Mouse (Mus musculus) ES-Bruce4 (cell line): Measurements from ENCODE around the gene Fto. TPM values are rescaled to one million over a fixed set of nuclear protein-coding genes. Genes with fewer than 3 reads are reported as not detected.

Experiments
- H3K27ac ChIP-seq: 2 replicates; pipeline ENCODE4 v1.5.1; 2012; ENCODE audit warnings: low read length, inconsistent platforms; ENCODE audit not compliant: insufficient read depth
- H3K27me3 ChIP-seq: 2 replicates; pipeline ENCODE4 v1.6.1; 2012; ENCODE audit warnings: mild to moderate bottlenecking, low read length, inconsistent platforms; ENCODE audit not compliant: control insufficient read depth, poor library complexity, insufficient read depth, severe bottlenecking
- H3K36me3 ChIP-seq: 2 replicates; pipeline ENCODE4 v1.6.1; 2012; ENCODE audit warnings: inconsistent platforms, mild to moderate bottlenecking, low read length, moderate library complexity; ENCODE audit not compliant: control insufficient read depth, poor library complexity, insufficient read depth, severe bottlenecking
- H3K4me1 ChIP-seq: one replicate; pipeline ENCODE4 v1.8.1; 2011; ENCODE audit warnings: low read length; ENCODE audit not compliant: control insufficient read depth, insufficient read depth
- H3K4me3 ChIP-seq: 2 replicates; pipeline ENCODE4 v1.5.1; 2011; ENCODE audit warnings: low read depth, mild to moderate bottlenecking, low read length
- H3K9ac ChIP-seq: 2 replicates; pipeline ENCODE4 v1.6.1; 2012; ENCODE audit warnings: low read depth, mild to moderate bottlenecking, inconsistent platforms; ENCODE audit not compliant: poor library complexity, severe bottlenecking
- H3K9me3 ChIP-seq: replicated peaks from 2 replicates; pipeline ENCODE4 v1.6.1; 2012; ENCODE audit warnings: mild to moderate bottlenecking, low read length, inconsistent platforms; ENCODE audit not compliant: control insufficient read depth, poor library complexity, insufficient read depth, severe bottlenecking
- CTCF ChIP-seq: IDR thresholded peaks from one replicate; pipeline ENCODE4 v1.8.1; 2011; ENCODE audit warnings: low read depth, low read length
- EP300 ChIP-seq: IDR thresholded peaks from 2 replicates; pipeline ENCODE4 v1.6.1; 2011; ENCODE audit warnings: low read depth, low read length; ENCODE audit not compliant: insufficient read depth
- POLR2A ChIP-seq: IDR thresholded peaks from one replicate; pipeline ENCODE4 v1.8.1; 2011; ENCODE audit warnings: low read length; ENCODE audit not compliant: insufficient read depth
- polyA plus RNA-seq: library from polyadenylated mRNA; stranded (reverse); fragments of >200 nt; gene quantifications from 2 replicates; pipeline ENCODE4 v1.2.4, GENCODE M21; 2011; ENCODE audit warnings: low read depth; ENCODE audit not compliant: missing spikeins, insufficient read depth, insufficient read length

The Fto gene
- polyA plus RNA-seq, 1 experiment: 61.2 TPM

DNA sequence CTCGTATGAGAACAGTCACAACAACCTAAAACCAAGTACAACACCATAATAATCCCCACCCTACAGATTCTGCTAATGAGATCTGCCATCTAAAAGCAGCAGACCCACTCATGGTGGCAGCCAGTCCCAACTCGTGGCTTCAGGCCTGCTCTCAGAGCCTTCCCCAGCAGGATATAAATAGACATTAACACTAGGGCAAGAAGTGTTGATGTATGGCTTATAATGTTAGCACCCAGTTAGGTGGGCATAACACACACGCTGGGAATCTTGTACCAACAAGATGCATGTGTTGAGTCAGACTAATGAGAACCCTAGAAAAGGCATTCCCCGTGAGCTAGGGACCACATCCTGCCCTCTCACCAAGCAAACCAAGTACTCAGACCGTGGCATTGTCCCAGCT, 240.1 kb downstream of the Fto start:
- no peaks in the 10 kb centered on the region for H3K36me3 ChIP-seq
- H3K27me3 ChIP-seq: no peaks in the 10 kb centered on the region
- no peaks in the 10 kb centered on the region; the same call in 1 of the 2 replicates for H3K9me3 ChIP-seq
- no peak overlapping the region for H3K9ac ChIP-seq
- no peak overlapping the region for H3K27ac ChIP-seq
- H3K4me3 ChIP-seq: no peak overlapping the region
- TF ChIP-seq POLR2A: no peak
- no peak for TF ChIP-seq CTCF
- no peak for TF ChIP-seq EP300
- no peaks in the 10 kb centered on the region for H3K4me1 ChIP-seq

DNA sequence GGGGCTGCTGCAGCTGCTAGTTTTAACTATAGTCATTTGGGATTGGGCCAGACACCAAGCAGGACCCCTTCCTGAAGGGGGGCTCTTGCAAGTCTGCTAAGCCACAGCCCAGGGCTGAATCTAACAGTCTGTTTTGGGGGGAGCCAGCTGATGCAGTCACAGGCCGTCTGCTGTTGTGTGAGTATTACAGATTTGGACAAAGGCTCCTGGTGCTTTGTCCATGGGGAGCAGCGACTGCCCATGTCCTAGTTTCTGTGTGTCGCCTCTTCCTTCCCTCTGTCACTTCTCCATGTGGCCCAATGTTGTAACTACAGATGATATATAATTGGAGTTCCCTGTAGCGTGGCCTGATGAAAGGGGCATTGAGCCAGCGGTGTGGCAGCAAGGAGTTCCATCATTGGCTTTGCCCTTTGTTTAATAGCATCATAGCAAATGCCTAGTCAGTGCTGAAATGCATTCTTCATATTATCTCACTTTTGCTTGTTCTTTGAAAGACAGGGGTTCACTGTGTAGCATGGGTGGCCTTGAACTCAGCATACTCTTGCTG, 243.8 kb downstream of the Fto start:
- TF ChIP-seq POLR2A (no peak), CTCF (no peak), EP300 (no peak)
- Histone ChIP-seq H3K36me3 (no peaks in the 10 kb centered on the region), H3K4me1 (peaks cover 5% of the 10 kb centered on the region), H3K4me3 (no peak overlapping the region), H3K27me3 (no peaks in the 10 kb centered on the region), H3K9me3 (no peaks in the 10 kb centered on the region), H3K27ac (no peak overlapping the region), H3K9ac (no peak overlapping the region)

- Histone ChIP-seq H3K27ac (no peak overlapping the region), H3K9ac (no peak overlapping the region), H3K4me3 (no peak overlapping the region), H3K4me1 (peaks cover 6% of the 10 kb centered on the region), H3K27me3 (no peaks in the 10 kb centered on the region), H3K36me3 (no peaks in the 10 kb centered on the region), H3K9me3 (no peaks in the 10 kb centered on the region)
- TF ChIP-seq POLR2A (no peak), CTCF (no peak), EP300 (no peak)
These were observed 245.1 kb downstream of the Fto start for GRCm38 (mm10) chr8:91558408-91558807.

GRCm38 (mm10) chr8:91560017-91560591, 246.8 kb downstream of the Fto start:
- Histone ChIP-seq H3K27me3 (no peaks in the 10 kb centered on the region), H3K4me3 (no peak overlapping the region), H3K36me3 (no peaks in the 10 kb centered on the region), H3K9ac (no peak overlapping the region), H3K4me1 (peaks cover 6% of the 10 kb centered on the region), H3K9me3 (no peaks in the 10 kb centered on the region), H3K27ac (no peak overlapping the region)
- TF ChIP-seq EP300 (no peak), POLR2A (no peak), CTCF (no peak)

DNA sequence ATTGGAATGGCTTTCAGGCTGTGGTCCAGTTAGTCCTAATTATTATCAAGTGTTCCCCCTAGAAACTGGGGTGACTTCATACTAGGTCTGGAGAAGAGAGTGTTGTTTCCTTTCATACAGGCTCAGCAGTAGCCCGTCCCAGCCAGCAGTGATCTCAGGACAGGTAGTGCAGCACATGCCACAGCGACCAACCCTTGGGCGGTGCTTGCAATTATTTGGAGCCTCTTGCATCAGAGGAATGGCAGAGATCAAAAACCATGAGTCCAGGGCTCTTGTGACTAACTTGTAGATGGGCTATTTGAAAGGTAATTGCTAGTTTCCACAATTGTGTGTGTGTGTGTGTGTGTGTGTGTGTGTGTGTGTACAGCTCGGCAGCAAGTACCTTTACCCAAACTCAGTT, 247.9 kb downstream of the Fto start:
- H3K27me3 ChIP-seq: no peaks in the 10 kb centered on the region
- no peak overlapping the region for H3K9ac ChIP-seq
- H3K9me3 ChIP-seq: no peaks in the 10 kb centered on the region
- H3K36me3 ChIP-seq: no peaks in the 10 kb centered on the region
- peaks cover 6% of the 10 kb centered on the region for H3K4me1 ChIP-seq
- TF ChIP-seq POLR2A (no peak), CTCF (no peak), EP300 (no peak)
- H3K27ac ChIP-seq: no peak overlapping the region
- no peak overlapping the region for H3K4me3 ChIP-seq

GRCm38 (mm10) chr8:91562600-91562999, 249.3 kb downstream of the Fto start:
- Histone ChIP-seq H3K4me1 (peaks cover 6% of the 10 kb centered on the region), H3K36me3 (no peaks in the 10 kb centered on the region), H3K27ac (0 out of 2 replicates have a peak overlapping the region, but pooled peaks have one; percentile 59), H3K9me3 (no peaks in the 10 kb centered on the region), H3K27me3 (no peaks in the 10 kb centered on the region), H3K9ac (no peak overlapping the region; the same call in 1 of the 2 replicates), H3K4me3 (no peak overlapping the region)
- no peak for TF ChIP-seq EP300
- TF ChIP-seq POLR2A: no peak
- no peak for TF ChIP-seq CTCF
